Comparison of ENCODE assay signal across 8 mouse cellular contexts in the genomic region with DNA sequence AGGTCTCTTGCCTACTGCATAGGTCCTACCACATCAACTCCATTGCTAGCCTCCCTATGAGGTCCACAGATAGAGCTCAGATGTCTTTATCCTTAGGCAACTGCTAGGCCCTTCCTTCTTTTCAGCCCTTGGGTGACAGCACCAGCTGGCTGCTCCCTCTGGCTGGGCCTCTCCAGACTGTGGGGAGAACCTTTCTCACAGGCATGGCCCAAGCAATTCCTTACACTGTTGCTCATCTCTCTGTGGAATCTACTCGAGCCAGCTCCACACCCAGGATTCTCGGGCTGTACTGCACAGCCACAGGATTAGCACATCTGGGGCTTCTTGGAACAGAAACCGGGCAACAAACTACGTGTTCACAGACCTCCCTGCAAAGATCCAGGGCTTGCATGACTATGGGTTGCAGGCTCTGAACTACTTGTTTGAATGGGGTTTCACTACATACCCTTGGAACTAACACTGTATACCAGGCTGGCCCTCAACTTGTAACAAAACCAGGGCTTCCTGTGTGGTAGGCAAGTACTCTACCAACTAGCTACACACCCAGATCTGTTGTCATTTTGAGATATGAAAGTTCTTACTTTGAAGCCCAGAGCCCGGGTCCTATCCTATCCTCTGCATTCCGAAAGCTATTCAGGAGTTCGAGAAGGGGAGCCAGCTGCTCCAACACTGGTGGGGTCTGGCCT. TPM values are rescaled to one million over a fixed set of nuclear protein-coding genes. Genes with fewer than 3 reads are reported as not detected.
DNase-seq lines count a peak whose midpoint lies in the region; ATAC-seq and TF ChIP-seq lines count a peak whose summit lies in the region.

No protein-coding gene starts in this region.

- H3K4me2 ChIP-seq in stomach, embryonic 16.5 days (ENCODE audit: low read depth, low read length): peak overlapping the region; percentile 68; the same call in 1 of the 2 replicates

- peak; percentile 96 for DNase-seq in heart, adult 11 months
- DNase-seq in heart, postnatal 25 days (ENCODE audit: low spot score): no peak
- no peak for DNase-seq in thymus, adult 2 months
- no peak for DNase-seq in thymus, postnatal 36 days
- DNase-seq in induced T-regulatory cell, adult 2 months (ENCODE audit: low read depth): peak; percentile 62
- no peak for DNase-seq in adrenal gland, adult 18-20 months (ENCODE audit: low spot score in 2 of 2)

- H3K9me3 ChIP-seq in stomach, embryonic 16.5 days (replicated peaks; ENCODE audit: control insufficient read depth, low read length): no peaks in the 10 kb centered on the region

- intact Hi-C loops in heart, postnatal 25 days (cut with DNase I): no loop called here

- H3K36me3 ChIP-seq in thymus, adult 2 months (ENCODE audit: control insufficient read depth, insufficient read depth, low read length): no peaks in the 10 kb centered on the region
- no peaks in the 10 kb centered on the region for H3K36me3 ChIP-seq in stomach, embryonic 16.5 days (ENCODE audit: control insufficient read depth, insufficient read depth, low read length)

- TF ChIP-seq POLR2A in thymus, adult 2 months (IDR thresholded peaks at IDR 0.05; ENCODE audit: control insufficient read depth, extremely low read depth, insufficient read depth, low read length, poor library complexity): no peak

- peak overlapping the region; percentile 72 for H3K27ac ChIP-seq in thymus, adult 2 months (ENCODE audit: control insufficient read depth, insufficient read depth, low read length)
- H3K27ac ChIP-seq in stomach, embryonic 16.5 days (ENCODE audit: low read length): peak overlapping the region; percentile 34; the same call in 1 of the 2 replicates

- peaks cover 52% of the 10 kb centered on the region for H3K4me1 ChIP-seq in thymus, adult 2 months (replicated peaks; ENCODE audit: control insufficient read depth, insufficient read depth, low read length)
- peaks cover 36% of the 10 kb centered on the region for H3K4me1 ChIP-seq in stomach, embryonic 16.5 days (ENCODE audit: control insufficient read depth, insufficient read depth, low read length)

- H3K4me3 ChIP-seq in thymus, adult 2 months (ENCODE audit: control insufficient read depth, insufficient read depth, low read length): peak overlapping the region; percentile 31; the same call in 1 of the 2 replicates
- H3K4me3 ChIP-seq in stomach, embryonic 16.5 days (replicated peaks; ENCODE audit: low read length): peak overlapping the region; percentile 87; the same call in 1 of the 2 replicates

- WGBS in thymus, adult 2 months: 68% methylated on average over 7 of the region's 7 CpGs
- 79% methylated on average over 7 of the region's 7 CpGs for WGBS in stomach, embryonic 16.5 days

- ATAC-seq in stomach, embryonic 16.5 days (ENCODE audit: insufficient read depth, low FRiP score): no peak
- ATAC-seq in megakaryocyte progenitor cell, adult 5-6 weeks (replicated peaks; ENCODE audit: poor library complexity): no peak

- peak overlapping the region; percentile 95 for H3K9ac ChIP-seq in stomach, embryonic 16.5 days (ENCODE audit: low read length)

- no peak for TF ChIP-seq CTCF in thymus, adult 2 months (IDR thresholded peaks at IDR 0.05; ENCODE audit: borderline replicate concordance, control insufficient read depth, extremely low read depth, insufficient read depth, low read length, poor library complexity)

- H3K27me3 ChIP-seq in thymus, adult 2 months (ENCODE audit: control insufficient read depth, insufficient read depth, low read length): no peaks in the 10 kb centered on the region
- no peaks in the 10 kb centered on the region for H3K27me3 ChIP-seq in stomach, embryonic 16.5 days (ENCODE audit: control insufficient read depth, insufficient read depth, low read length)

RNA-seq across cellular contexts. Expression of a gene that starts 2.3 kb away (rescaled TPM):
- total RNA-seq in heart, postnatal 25 days (2021): 10 to 100 TPM; 17.6 to 19.8 TPM
- 216 and 248 TPM in 2 replicates for polyA plus RNA-seq in thymus, adult 2 months (2012; rRNA removed)
- 145 and 154 TPM in 2 replicates for polyA plus RNA-seq in stomach, embryonic 16.5 days (2015; fragmentation: Nextera tagmentation; extraction: Ambion mirVana)
- 19.1 TPM in 2 replicates for total RNA-seq in megakaryocyte progenitor cell, adult 5-6 weeks (2015)
- total RNA-seq in megakaryocyte progenitor cell, adult 5-6 weeks (2017): 22.1 and 25.0 TPM in 2 replicates
- total RNA-seq in adrenal gland, adult 18-20 months (2021): 10 to 100 TPM; 38.3 to 39.0 TPM

RNA-seq across cellular contexts. Expression of a gene that starts 6.1 kb away (rescaled TPM):
- total RNA-seq in heart, postnatal 25 days (2021): 1 to 10 TPM in 1 of 2 experiments, under 1 TPM in 1; 0.95 to 1.2 TPM
- 16.9 and 21.4 TPM in 2 replicates for polyA plus RNA-seq in thymus, adult 2 months (2012; rRNA removed)
- polyA plus RNA-seq in stomach, embryonic 16.5 days (2015; fragmentation: Nextera tagmentation; extraction: Ambion mirVana): 16.3 and 17.8 TPM in 2 replicates
- total RNA-seq in megakaryocyte progenitor cell, adult 5-6 weeks (2015): 15.5 and 16.7 TPM in 2 replicates
- total RNA-seq in megakaryocyte progenitor cell, adult 5-6 weeks (2017): 32.3 and 33.9 TPM in 2 replicates
- total RNA-seq in adrenal gland, adult 18-20 months (2021): 1 to 10 TPM; 2.1 to 2.3 TPM

RNA-seq across cellular contexts. Expression of a gene that starts 28.7 kb away (rescaled TPM):
- 10 to 100 TPM; 50.0 to 59.4 TPM for total RNA-seq in heart, postnatal 25 days (2021)
- polyA plus RNA-seq in thymus, adult 2 months (2012; rRNA removed): 180 and 188 TPM in 2 replicates
- 52.0 and 60.7 TPM in 2 replicates for polyA plus RNA-seq in stomach, embryonic 16.5 days (2015; fragmentation: Nextera tagmentation; extraction: Ambion mirVana)
- total RNA-seq in megakaryocyte progenitor cell, adult 5-6 weeks (2015): 9.2 and 17.4 TPM in 2 replicates
- 76.6 and 92.5 TPM in 2 replicates for total RNA-seq in megakaryocyte progenitor cell, adult 5-6 weeks (2017)
- 10 to 100 TPM; 68.1 to 97.5 TPM for total RNA-seq in adrenal gland, adult 18-20 months (2021)

RNA-seq across cellular contexts. Expression of a gene that starts 28.8 kb away (rescaled TPM):
- 10 to 100 TPM; 14.1 to 14.6 TPM for total RNA-seq in heart, postnatal 25 days (2021)
- polyA plus RNA-seq in thymus, adult 2 months (2012; rRNA removed): 16.4 and 22.2 TPM in 2 replicates
- 41.2 and 53.7 TPM in 2 replicates for polyA plus RNA-seq in stomach, embryonic 16.5 days (2015; fragmentation: Nextera tagmentation; extraction: Ambion mirVana)
- 0.32 TPM in 1 of 2 replicates, not detected in the other for total RNA-seq in megakaryocyte progenitor cell, adult 5-6 weeks (2015)
- not detected in 2 replicates for total RNA-seq in megakaryocyte progenitor cell, adult 5-6 weeks (2017)
- 1 to 10 TPM; 5.1 to 5.4 TPM for total RNA-seq in adrenal gland, adult 18-20 months (2021)

RNA-seq across cellular contexts. Expression of a gene that starts 40.6 kb away (rescaled TPM):
- total RNA-seq in heart, postnatal 25 days (2021): 10 to 100 TPM; 49.7 to 51.5 TPM
- 76.7 and 93.1 TPM in 2 replicates for polyA plus RNA-seq in thymus, adult 2 months (2012; rRNA removed)
- polyA plus RNA-seq in stomach, embryonic 16.5 days (2015; fragmentation: Nextera tagmentation; extraction: Ambion mirVana): 39.4 and 42.1 TPM in 2 replicates
- total RNA-seq in megakaryocyte progenitor cell, adult 5-6 weeks (2015): 13.6 and 13.7 TPM in 2 replicates
- total RNA-seq in megakaryocyte progenitor cell, adult 5-6 weeks (2017): 17.4 and 19.9 TPM in 2 replicates
- total RNA-seq in adrenal gland, adult 18-20 months (2021): 10 to 100 TPM; 63.6 to 77.6 TPM

Comparison
In these comparisons a context has a peak if more than half of its experiments do, and no peak if none do; other contexts are left out.
1. DNase-seq: peak in heart, adult 11 months (single experiment) and induced T-regulatory cell, adult 2 months (single experiment); none in heart, postnatal 25 days (single experiment), thymus, adult 2 months (single experiment), thymus, postnatal 36 days (0 of 2) and adrenal gland, adult 18-20 months (0 of 2).
2. RNA of a gene that starts 6.1 kb away (total RNA-seq): 15.5 to 33.9 TPM in megakaryocyte progenitor cell, adult 5-6 weeks; 2.1 to 2.3 TPM in adrenal gland, adult 18-20 months and 0.95 to 1.2 TPM in heart, postnatal 25 days; every median in the first group is over 4 times any median in the second.